Mouse (Mus musculus) left cerebral cortex, adult 8-10 months (tissue): Measurements from ENCODE around the gene Klhl6. TPM values are rescaled to one million over a fixed set of nuclear protein-coding genes. Genes with fewer than 3 reads are reported as not detected.
"Not testable (repeated sequence)": the region's sequence is repeated elsewhere in the genome, so short reads cannot be mapped to it uniquely, and the experiment has no call there.

Experiments used
- DNase-seq, 2 experiments: peaks; one replicate each; pipeline ENCODE4 v3.0.0; 2022; ENCODE audit warnings: low spot score in 2 of 2
- total RNA-seq, 4 experiments: library from RNA; stranded (reverse); gene quantifications; 2 replicates each; pipeline ENCODE4 v1.2.4; 2022

Gene Klhl6
- 1 to 10 TPM in 2 of 4 experiments, under 1 TPM in 2; 0.68 to 5.4 (median 2.5) TPM for total RNA-seq

DNA sequence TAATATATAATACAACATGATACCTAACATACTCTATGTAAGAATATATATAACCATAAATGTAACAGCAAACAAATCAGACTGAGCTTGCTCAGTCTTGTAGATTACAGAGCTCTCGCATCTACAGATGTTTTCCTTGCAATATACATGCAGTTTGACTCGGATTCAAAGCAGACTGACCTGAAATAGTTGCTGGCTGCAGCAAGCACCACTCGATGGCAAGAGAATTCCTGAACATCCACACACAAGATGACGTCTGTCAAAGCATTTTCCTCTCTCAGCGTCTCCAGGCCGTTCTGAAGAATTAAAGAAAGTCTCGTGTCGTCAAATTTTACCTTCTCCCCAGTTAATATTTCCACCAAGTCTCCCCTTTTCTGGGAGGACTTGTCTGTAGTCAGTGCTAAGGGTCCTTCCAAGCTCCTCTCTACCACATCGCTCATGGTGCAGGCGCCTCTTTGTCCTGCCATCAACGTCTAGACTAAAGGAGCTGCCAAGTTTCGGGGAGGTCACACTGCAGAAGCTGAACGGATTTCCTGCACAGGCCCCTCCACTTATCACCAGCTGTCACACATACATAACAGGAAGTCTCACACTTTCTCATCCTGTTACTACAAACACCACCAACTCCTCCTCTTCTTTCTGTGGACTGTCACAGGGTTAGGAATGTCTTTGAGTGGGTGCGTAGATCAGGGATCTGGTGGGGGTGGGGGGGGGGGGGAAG is at the start of gene Klhl6:
Klhl6 (minus strand) TSS at position 501 of the 721 bp plus-strand sequence.
- no peak for DNase-seq

DNA sequence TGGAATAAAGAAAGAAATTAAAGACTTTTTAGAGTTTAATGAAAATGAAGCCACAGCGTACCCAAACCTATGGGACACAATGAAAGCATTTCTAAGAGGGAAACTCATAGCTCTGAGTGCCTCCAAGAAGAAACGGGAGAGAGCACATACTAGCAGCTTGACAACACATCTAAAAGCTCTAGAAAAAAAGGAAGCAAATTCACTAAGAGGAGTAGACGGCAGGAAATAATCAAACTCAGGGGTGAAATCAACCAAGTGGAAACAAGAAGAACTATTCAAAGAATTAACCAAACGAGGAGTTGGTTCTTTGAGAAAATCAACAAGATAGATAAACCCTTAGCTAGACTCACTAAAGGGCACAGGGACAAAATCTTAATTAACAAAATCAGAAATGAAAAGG is 44.4 kb upstream of the Klhl6 start:
- DNase-seq = not testable (repeated sequence)

DNA sequence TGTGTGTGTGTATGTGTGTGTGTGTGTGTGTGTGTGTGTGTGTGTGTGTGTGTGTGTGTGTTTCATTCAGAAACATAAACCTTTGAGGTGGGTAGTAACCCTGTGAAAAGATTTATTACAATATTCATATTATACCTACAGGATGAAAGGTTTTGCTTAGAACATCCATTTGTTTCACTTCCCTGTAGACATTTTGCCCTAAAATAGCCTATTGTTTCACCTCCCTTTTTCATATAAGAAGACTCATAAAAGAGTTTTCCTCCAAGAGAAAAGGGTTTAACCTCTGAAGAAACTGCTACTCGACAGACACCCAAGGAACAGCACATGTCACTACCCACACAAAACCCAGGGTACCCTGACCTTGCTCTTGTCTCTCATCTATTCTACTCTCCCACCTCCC is 40.0 kb upstream of the Klhl6 start:
- DNase-seq = no peak

DNA sequence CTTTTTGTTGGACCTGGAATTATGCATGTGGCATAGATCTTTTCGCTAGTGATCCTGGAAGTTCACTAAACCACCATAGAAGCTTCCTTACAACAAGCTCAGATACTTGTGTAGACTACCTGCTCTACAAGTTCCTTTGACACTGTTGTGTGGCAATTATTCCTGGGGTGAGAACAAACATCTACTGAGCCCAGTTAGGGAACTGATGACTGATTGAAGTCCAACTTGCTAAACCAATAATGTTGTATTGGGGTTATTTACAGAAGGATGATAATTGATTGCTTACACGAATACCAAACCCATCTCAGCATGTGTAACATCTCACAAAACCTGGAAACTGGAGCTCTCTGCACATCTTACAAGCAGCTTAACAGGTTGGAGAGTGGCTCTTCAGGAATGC is 39.0 kb upstream of the Klhl6 start:
- DNase-seq = no peak

DNA sequence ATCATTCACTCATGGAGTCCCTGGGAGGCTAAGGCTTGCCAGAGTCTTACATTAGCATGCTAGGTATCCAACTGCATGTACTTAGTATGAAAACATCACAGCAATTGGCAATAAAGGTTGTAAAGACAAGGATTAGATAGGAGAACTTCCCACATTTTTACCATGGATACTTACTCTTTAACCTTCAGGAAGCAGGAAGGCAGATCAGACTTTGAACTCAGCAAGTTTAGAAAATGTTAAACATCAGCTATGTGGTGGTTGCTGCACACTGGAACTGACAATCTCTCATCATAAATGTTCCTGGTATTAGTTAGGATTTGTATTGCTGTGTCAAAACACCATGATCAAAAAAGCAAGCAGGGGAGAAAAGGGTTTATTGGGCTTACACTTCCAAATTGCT is 29.8 kb upstream of the Klhl6 start:
- DNase-seq = no peak

DNA sequence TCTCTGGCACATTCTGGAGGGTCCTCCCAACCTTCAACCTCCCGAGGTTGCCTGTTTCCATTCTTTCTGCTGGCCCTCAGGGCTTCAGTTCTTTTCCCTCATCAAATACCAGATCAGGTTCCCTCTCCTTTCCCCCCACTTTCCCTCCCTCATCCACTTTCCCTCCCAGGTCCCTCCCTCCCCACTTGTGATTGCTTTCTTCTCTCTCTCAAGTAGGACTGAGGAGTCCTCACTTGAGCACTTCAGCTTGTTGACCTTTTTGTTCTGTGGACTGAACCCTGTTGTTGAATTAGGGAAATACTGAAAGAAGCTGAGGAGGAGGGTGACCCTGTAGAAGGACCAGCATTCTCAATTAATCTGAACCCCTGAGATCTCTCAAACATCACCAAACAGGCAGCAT is 23.2 kb upstream of the Klhl6 start:
- no peak for DNase-seq

DNA sequence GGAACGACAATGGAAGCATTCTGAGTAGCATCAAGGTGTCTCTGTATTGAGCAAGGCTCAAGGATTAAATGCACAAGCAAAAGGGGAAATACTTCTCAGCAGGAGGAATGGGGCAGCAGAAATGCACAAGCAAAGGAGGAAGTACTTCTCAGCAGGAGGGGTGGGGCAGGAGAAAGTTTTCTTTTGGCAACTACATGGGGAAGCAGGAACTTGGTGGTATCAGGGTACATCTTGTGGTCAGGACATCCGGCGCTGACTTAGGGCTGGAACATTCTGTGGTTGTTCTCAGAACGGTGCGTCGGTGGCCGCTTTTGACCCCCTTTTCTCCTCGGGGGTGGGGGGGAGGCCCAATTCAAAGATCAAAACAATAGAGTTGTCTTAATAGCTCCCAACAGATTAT is 17.4 kb upstream of the Klhl6 start:
- DNase-seq = not testable (repeated sequence)

DNA sequence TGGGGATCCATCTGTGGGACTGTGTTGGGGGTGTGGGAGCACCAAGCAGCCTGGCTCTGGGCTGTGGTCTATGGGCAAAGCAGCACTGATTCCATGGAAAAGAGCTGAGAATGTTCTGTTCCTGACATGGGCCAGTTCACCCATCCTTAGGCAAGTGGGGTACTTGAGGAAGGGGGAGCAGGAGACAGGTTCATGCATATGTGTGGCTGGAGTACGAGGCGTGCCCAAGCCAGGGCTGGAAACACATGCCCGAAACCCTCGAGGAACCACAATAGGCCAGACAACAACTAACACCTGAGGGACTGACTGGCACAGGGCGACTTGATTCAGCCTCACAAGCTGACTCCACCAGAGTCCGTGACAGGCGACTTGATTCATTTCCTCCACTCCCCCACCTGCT is 14.8 kb upstream of the Klhl6 start:
- DNase-seq = no peak

DNA sequence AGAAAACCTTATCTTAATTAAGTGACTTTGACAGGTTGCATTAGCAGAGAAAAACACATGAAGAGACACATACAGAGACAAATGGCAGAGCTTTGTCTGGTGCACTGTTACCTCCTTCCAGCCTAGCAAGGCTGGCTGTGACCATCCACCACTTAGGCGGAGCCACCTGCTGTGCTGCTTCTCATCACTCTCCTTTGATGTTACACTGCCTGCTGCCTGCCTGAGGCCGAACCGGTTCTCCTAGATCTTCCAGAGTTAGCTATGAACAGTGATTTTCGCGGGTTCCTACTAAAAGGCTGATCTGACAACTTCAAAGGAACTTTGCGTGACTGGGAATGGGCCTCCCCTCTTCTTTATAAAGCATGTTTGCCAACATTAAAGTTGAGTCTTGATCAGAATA is 14.1 kb upstream of the Klhl6 start:
- DNase-seq = not testable (repeated sequence)

DNA sequence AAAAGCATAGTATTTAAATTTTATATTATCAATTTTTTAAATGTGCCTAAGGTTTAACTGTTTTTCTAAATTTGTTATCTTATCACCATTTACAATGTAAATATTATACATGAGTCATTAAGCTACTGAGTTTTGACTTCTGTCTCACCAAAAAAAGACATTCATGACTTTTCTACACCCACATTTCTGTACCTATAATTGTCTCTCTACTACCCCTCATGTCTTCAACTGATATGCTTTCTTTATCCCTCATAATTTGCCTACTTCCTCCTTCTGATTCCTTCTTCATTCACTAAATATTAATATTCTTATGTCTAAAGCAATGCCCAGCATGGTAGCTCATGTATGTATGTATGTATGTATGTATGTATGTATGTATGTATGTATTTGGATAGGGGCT is 13.0 kb upstream of the Klhl6 start:
- DNase-seq = no peak

DNA sequence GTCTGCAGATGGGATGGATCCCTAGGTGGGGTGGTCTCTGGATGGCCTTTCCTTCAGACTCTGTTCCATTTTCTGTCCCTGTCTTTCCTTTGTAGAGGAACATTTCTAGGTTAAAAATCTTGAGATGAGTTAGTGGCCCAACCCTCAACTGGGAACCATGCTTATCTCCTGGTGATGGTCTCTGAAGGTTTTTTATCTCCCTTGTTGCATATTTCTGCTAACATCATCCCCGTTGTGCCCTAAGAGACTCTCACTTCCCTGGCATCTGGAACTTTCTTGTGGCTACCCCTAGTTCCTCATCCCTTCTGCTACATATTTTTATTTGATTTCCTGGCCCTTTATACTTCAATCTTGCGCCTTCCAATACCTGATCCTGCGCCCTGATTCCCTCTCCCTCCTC is 10.4 kb upstream of the Klhl6 start:
- no peak for DNase-seq

DNA sequence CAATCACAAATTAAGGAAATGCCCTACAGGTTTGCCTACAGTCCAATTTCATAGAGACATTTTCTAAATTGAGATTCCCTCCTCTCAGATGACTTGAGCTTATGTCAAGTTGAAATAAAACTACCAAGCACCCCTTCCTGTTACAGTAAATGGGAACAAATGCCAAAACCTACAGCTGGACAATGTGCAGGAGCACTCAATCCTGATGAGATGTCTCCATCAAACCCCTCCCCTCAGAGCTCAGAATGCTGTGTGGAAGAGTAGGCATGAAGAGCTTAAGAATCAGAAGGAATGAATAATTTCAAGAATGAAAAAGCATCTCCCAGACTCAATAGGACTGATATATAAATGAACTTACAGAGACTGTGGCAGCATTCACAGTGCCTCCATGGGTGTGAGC is 7.7 kb upstream of the Klhl6 start:
- DNase-seq = no peak

DNA sequence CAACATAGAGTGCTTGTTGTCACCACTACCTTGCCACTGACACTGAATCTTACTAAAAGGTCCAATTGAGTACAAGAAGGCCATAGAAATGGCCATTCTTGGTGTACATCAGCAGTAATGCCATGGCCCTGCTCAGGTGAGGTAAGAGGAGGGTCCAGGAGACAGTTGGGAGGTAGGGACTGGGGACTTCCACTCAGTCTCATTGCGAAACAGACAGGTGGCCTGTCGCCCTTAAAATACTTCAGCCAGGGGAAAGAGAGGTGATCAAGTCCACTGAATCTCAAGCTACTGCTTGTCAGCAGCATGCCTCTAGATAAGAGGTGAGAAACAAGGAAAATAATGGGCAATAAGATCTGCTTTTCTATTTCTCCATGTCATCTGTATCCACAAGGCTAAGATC is 4.8 kb upstream of the Klhl6 start:
- DNase-seq = no peak

DNA sequence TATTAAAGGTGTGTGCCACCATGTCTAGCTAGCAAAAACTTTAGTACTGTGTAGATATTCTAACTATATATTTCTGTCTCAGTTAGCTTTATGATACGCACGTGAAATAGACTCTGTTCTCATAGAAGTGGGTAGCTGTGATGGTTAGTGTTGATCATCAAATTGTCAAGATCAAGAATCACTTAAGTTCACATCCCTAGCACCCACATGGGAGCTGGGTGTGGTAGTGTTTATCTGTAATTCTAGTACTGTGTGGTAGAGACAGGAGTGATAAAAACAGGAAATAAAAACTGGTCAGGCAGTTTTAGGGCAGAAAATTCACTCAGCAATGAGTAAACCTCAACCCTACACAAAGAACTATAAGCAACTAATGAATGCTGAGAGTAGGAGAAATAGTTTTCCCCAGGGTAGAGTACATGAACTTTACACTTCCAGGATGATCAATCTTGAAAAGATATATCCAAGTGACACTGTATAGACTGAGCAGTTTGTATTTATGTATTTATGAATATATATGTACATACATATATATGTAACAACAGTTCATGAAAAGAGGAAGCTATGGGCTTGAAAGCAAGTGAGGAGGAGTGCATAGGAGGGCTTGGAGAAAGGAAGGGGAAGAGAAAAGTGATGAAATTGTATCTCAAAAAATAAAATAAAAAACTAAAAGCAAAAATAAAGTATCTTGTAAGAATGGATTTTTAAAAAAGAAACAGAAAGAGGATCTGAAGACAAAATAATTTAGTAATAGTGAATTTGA is 2.2 kb upstream of the Klhl6 start:
- DNase-seq = no peak

DNA sequence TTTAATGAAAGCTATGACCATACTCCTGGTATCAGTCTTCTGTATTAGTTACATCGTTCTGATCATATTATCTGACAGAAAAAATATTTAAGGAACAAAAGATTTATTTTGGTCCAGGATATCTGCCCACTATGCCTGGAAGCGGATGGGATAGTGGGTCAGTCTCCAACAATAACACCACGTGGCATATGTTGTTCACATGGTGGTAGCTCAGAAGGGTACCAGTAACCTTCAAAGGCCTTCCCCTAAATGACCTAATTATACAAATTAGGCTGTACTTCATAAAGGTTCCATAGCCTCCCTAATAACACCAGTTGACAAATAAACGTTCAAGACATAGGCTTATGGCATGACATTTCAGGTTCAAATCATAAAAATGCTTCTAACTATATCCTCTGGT is 722 bp upstream of the Klhl6 start:
- no peak for DNase-seq

DNA sequence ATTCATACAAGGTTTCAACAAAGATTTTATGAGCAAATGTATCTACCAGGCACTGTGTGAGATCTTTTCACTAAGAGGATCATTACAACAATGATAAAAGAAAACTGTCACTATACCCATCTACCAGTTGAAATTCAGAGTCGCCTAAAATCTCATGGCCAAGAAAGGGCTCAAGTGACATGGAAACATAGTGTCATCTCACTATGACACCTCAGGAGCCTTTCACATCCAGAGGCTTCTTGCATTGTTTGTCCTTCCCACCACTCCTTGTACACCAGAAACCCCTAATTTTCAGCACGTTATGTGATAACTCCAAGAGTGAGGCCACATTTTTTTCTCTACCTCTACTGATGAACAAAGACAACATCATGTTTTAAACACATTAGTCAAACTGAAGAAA is 1.2 kb downstream of the Klhl6 start:
- DNase-seq = no peak

DNA sequence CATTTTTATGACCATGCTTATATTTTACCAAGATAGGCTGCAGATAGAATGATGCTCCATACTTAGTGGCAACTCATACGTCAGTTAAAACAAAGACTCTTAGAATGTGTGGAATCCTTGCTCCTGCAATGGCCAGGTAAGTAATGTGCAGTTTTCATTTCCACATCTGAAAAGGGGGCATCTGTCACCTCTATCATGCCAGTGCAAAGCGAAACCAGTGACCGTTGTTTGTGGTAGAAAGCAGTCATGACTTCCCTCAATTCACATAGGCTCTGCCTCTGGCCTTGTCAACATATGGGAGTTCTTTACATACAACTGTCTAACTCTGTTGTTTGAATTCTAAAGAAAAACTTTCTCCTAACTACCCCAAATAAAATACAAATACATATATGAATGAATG is 1.8 kb downstream of the Klhl6 start:
- no peak for DNase-seq

DNA sequence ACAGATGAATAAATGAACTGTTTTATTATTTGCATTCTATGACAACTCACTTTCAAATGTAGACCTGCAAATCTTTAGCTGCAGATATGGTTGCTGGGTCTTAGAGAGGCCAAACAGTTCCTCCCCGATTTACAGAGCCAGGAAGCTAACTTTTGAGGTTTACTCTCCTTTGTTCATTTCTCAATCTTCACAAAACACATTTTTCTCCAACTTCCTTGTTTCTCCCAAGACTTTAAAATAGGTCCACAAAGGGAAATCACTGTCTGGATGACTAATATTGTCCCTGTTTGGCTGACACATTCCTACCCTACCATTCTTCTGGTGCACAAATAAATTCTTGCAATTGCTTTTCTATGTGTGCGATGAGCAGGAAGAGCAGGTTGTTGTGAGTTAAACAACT is 3.1 kb downstream of the Klhl6 start:
- no peak for DNase-seq

DNA sequence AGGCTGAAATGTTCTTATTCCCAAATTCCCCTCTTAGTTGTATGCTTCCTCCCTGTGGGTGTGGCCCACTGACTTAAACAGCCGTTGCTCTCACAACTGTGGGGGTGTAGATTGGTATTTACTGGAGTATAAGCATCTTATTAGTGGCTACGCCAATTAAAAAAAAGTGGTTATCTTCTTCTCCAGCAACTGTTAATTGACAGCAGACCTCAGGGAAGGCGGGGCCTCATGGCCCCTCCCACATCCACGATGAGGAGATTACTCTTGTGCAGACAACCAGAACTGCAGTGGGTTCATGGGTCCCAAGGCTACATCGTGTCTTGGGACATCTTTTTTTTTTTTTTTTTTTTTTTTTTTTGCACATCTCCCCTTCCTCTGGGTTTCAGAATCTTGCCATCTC is 5.6 kb downstream of the Klhl6 start:
- DNase-seq = no peak

DNA sequence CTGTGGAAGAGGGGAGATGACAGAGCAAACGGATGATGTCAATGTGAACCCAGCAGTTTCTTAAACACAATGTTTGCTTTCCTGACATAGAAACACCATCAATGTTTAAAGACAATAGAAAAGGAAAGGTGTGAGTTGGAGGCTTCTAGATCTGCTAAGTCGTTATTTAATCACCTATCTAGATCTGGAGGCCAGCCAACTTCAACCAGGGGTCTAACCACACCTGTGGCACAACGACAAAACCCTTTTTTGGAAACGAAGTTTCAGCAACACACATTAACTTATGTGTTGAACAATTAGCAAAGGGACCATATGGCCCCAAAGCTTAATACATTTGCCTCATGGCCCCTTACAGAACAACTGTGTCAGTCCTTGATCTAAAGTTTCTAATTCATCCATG is 6.0 kb downstream of the Klhl6 start:
- no peak for DNase-seq

DNA sequence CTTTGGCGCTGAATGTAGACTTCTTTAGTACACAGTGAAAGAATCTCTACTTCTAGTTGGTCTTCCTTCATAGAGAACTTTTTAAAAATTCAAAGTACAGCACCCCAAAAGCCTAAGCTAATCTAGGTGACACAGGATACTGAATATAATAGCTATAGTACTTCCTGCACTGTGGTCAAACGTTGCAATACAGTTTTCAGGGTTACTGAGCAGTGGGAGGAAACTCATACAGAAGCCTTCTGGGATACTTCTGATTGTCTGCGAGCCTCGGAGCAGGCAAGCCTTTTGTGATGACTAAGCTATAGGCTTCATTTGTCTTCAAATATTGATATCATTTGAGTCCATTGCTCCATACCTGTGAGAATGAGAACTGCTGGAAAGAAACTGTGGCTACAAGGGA is 7.4 kb downstream of the Klhl6 start:
- no peak for DNase-seq

DNA sequence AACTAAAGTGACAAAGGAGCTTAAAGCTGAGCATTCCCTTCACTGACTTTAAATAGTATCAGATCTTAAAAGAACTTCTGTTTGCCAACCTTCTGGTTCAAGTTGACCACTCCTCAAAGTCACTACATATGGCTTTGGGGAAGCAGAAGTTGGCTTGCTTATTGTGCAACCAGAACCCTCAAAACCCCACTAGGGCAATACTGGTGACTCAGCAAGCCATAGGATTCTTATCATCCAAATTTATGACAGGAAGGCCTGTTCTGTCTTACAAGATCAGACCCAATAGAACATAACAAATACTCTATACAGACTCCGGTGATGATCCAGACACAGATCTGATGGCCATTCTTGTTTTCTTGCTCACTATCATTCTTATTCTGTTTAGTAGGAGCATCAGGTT is 9.4 kb downstream of the Klhl6 start:
- no peak for DNase-seq

DNA sequence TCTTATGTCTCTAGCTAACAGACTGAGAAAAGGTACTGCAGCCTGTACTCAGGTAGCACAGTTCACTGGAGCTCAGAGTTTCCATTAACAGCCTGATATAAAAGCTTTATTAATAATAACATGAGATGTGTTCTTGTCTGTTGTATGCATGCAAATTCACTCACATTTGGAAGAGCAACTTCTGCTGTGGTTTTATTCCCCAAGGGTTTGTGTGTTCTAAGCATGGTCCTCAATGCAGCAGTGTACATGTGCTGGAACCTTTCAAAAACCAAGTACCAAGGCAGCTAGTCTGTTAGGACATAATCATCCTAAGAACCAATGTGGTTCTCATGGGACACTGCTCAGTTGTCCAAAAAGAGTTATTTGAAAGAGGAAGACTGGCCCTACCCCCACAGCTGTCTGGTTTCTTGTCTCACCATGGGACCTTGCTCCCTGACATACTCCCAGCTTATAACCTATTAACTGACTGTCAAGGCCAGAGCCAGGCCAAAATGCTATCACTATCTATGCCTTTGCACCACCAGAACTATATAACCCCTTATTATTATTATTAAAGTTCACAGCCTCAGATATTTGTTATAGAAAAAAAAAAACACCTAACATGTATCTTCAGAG is 10.0 kb downstream of the Klhl6 start:
- DNase-seq = no peak
